Mouse (Mus musculus) bone marrow macrophage, adult 2 months (primary cell): ENCODE measurements around the gene Dlgap3.

Experiments
- CTCF ChIP-seq: IDR thresholded peaks from 2 replicates; pipeline ENCODE4 v1.5.1; 2012; ENCODE audit warnings: low read depth, mild to moderate bottlenecking, low read length, moderate library complexity
- POLR2A ChIP-seq: IDR thresholded peaks from 2 replicates; pipeline ENCODE4 v1.6.1; 2012; ENCODE audit warnings: mild to moderate bottlenecking, low read depth, low read length, borderline replicate concordance

DNA sequence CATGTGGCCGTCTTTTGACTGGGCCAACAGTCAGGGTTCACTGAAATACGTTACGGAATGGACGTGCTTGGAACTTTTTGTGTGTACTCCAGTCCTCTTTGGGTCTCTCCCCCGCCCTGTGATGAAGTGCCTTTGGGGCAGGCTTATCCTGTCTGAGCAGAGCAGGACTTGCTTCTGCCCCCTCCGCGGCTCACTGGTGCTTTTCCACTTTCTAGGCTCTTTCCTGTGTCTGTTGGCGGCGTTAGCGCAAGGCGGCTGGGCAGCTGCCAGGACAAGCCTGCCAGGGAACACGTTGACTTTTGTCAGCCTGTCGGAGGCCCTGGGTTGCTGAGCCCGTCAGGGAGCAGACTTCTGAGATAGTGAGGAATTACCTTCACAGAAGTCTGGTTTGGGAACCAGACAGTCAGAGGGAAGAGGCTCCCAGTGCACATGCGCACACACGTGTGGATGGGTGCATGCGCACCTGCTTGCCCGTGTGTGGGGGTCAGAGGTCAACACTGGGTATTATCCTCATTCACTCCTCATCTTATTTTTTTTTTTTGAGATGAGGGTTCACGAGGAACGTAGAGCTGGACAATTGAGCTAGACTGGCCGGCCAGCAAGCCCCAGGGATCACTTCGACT lies 83.1 kb downstream of the Dlgap3 start:
- no peak for TF ChIP-seq CTCF
- no peak for TF ChIP-seq POLR2A
